Mouse (Mus musculus) left cerebral cortex, adult 18-20 months (tissue): ENCODE data around the gene Arap1. TPM values are rescaled to one million over a fixed set of nuclear protein-coding genes. Genes with fewer than 3 reads are reported as not detected.
A peak's percentile ranks its signal among the peaks of the same experiment; 100 is the strongest.

Experiments
- DNase-seq, 2 experiments: peaks; one replicate each; pipeline ENCODE4 v3.0.0; 2021 to 2022; ENCODE audit warnings: low spot score in 2 of 2, mixed read lengths in 1 of 2
- total RNA-seq, 2 experiments: library from RNA; stranded (reverse); gene quantifications; 2 replicates each; pipeline ENCODE4 v1.2.3; 2021

Arap1 gene
- total RNA-seq, 2 experiments from 2014 or later, result 15.6 to 24.1 TPM

DNA sequence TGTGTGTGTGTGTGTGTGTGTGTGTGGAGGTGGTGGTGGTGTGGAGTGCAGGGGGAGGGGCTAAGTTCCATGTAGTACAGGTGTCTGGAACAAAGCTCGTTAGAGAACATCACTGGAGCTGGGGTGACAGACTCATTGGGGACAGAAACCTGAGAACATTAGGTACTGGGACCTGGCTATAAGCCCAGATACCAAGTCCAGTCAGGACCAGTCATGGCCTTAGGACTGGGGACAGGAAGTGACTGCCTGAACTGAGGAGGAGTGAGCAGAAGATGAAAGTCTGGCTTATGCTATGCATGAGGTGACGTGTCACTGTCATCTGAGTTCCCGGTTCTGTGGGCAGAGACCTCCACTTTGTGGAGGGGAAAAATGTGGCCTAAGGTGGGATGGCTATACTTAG lies 12.5 kb downstream of the Arap1 start:
- no peak for DNase-seq

GRCm38 (mm10) chr7:101361021-101361420 lies 13.2 kb downstream of the Arap1 start:
- no peak for DNase-seq

DNA sequence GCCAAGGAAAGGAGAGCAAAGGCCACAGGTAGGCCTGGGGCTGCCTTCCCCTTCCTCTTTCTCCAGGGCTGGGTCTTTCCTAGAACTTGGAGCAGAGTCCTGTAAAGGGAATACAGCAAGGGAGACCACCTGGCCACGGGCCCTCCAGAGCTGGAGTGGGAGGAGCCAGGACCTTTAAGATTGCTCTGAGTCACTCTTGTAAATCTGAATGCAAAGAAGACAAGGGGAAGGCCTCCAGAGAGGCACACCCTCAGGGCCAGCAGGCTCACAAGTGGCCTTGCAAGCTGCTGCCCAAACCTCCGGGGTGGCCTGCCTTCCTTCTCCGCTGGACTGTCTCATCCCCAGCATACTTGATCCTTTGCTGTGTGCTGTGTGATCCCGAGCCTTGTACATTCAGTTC lies 13.9 kb downstream of the Arap1 start:
- no peak for DNase-seq

GRCm38 (mm10) chr7:101362791-101363191 lies 14.9 kb downstream of the Arap1 start:
- no peak for DNase-seq

DNA sequence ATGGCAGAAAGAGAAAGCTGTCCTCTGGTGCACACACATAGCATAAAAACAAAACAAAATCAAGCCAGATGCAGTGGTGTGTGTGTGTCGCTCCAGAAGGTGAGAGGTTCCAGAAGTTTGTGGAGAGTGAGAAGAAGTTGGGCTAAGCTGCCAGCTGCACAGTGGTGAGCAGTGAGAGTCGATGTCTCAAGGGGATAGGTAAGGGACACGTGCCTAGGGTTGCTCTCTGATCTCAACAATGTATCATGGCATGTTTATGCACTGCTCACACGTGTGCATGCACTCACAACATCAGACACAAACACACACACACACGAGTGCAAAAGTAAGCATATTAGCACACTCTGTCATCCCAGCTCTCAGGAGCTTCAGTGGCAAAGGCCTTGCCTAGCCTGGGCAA lies 16.0 kb downstream of the Arap1 start:
- DNase-seq, result no peak

DNA sequence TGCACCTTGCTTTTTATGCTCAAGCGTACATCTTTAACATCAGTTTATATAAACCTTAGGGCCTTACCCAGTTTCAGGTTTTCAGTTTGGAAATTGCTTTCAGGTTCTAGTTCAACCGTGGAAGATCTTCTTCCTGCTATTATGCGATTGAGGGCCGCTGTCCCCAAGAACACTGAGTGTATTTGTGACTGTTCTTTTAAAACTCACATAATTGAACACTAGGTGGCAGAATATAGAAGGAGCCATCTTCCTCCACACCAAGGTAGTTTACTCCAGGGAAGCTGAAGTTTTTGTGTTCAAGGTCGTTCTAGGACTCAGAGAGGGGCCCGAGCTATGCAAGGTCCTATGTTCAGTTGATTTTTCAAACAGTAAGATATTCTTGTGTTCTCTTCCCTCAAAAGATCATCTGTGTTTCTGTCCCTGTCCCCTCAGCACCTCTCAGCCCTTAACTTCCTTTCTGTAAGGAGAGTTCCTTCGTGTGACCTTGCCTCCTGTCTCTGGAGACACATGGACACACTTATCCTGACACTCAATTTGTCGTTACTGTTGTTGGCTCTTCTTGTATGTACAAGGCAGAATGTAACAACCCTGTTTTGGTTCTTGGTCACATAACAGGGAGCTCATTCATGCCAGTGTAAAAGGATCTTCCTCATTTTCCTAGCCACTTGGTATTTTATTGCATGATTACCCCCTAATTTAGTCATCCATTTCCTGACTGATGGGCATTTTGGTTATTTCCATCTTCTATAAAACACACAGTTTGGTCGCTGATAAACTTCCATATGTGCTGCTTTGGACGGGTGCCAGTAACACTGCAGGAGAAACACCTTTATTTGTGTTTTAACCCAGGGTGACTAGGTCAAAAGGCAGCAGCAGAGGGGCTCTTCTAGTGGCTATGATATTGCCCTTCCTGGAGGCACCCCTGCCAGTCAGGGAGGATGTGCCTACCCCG lies 20.3 kb downstream of the Arap1 start:
- DNase-seq, result no peak

DNA sequence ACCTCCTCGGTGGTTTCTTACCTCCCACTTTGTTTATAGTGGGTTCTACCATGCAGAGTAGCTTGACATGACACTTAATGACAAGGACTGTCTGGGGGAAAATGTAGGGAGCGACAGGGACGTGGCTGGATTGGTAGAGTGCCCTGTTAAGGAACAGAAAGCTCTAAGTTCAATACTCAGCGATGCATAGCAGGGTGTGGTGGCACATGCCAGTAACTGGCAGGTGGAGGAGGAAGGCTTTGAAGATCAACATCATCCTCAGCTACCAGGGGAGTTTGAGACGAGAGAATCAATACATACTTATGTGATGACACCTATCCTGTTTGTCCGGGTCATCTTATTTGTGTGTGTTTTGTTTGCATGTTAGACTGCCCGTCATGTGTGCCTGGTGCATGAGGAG lies 21.8 kb downstream of the Arap1 start:
- DNase-seq, result no peak

GRCm38 (mm10) chr7:101373082-101373481 lies 25.2 kb downstream of the Arap1 start:
- DNase-seq, result no peak

DNA sequence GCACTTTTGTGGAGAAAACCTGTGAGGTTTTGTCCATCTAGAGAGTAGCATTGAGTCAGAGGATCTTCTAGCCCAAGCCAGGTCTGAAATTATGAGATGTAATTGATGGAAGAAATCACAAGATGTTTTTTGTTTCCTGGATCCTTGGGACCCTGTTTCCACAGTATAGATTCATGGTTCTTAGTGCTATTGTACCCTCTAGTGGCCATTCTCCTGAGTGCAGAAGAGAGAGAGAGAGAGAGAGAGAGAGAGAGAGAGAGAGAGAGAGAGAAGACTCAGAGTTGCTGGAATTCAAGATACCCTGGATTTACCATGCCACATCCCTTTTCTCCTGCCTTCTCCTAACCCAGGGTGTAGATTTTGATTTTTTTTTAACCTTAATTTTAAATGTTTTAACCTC lies 26.3 kb downstream of the Arap1 start:
- DNase-seq, result peak; percentile 30 to 47

DNA sequence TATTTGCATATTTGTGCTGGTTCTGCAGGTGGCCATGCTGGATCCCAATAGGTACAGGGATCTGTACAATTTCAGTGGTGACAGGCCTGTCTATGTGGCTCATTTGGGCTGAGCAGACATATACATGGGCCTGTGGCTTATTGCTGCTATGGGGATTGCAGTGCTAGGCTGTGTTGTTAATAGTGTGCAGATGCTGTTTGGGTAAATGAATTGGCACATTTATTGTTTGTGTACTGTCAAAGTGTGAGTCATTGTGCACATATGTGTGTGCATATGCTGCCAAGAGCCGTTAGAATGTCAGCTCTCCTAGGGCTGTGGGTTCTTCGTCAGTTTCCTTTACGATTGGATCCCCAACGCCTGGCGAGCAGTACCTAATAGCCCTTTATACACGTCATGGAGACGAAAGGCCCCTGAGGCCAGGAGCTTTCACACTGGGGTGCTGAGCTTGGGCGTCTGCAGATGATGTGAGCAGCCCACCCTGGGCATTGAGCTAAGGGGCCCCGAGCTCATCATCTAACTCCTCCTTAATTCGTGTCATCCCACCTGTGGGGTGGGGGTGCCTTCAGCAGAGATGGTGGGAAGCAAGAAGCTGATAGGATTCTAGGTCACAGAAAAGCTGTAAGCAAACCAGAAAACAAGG lies 29.0 kb downstream of the Arap1 start:
- DNase-seq, result no peak

- DNase-seq, result no peak
Measured at GRCm38 (mm10) chr7:101377741-101378262, 29.9 kb downstream of the Arap1 start.

DNA sequence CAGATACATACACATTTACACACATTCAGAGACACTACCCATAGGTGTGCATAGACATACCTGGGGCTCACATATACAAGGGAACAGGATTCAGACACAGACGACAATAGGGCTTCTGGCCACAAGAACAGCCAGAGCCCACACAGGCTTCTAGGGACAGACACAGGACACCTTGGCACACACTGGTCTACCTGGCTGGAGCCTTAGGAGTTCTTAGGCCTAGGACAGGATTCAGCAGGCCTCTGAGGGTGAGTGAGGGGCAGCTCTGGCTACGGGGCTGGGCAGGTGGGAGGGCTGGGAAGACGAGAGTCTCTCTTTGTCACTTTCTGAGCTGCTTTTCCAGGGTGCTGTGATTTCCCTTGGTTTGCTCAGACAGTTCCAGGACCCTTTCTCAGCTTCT lies 30.4 kb downstream of the Arap1 start:
- DNase-seq, result no peak

- DNase-seq, result no peak
Measured at GRCm38 (mm10) chr7:101378796-101379465, 31.1 kb downstream of the Arap1 start.

GRCm38 (mm10) chr7:101379732-101380131 lies 31.9 kb downstream of the Arap1 start:
- no peak for DNase-seq

DNA sequence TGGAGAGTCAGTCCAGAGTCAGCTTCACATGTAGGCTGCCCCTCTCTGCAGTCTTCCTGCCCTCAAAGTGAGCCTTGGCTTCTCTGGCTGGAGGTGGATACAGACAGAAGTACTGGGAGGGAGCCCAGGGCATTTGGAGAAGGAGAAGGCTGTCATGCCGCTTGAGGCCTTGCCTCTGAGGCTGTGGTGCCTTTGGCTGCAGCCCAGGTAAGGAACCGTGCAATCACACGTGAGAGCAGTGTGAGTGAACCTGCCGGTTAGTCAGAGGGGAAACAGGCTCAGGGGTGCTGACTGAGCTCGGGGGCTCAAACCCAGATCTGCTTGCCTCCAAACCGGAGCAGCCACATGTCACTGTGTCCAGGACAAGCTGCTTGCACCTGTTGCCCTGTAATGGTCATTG lies 33.6 kb downstream of the Arap1 start:
- DNase-seq, result no peak

DNA sequence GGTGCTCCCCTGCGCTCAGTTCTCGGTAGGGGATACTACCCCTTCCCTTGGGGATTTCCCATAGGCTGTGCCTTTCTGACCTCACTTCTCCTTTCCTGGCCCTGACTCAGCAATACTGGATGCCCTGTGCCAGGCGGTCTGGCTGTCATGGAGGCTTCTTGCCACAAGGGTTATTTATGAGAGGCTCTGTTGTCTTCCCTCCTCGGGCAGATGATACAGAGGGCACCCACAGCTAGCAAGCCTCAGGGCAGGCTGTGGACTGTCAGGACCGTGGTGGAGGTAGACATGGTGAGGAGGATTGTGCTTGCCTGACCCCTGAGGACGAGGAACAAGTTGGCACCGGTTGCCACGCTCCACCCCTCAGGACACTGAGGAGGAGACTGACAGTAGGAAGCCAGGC lies 34.5 kb downstream of the Arap1 start:
- no peak for DNase-seq

GRCm38 (mm10) chr7:101383756-101384155 lies 35.9 kb downstream of the Arap1 start:
- no peak for DNase-seq

GRCm38 (mm10) chr7:101384931-101385330 lies 37.1 kb downstream of the Arap1 start:
- no peak for DNase-seq

DNA sequence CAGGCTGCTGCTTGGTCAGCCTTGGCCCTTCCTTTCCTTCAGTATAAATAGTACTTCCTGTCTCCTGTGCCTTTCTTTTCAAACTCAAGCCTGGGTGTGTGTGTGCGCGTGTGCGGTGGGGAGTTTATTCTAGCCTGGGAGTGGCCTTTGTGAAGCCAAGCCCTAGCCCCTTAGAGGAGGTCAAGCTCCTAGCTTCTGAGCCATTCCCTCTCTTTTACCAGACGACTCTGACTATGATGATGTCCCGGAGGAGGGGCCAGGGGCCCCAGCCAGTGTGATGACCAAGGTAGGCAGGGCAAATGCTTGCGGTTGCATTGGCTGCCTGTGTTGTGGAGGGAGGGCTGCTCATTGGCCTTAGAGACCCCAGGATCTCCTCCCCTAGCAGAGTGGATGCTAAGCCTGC lies 37.5 kb downstream of the Arap1 start:
- no peak for DNase-seq

GRCm38 (mm10) chr7:101385866-101386452 lies 38.1 kb downstream of the Arap1 start:
- DNase-seq, result no peak

GRCm38 (mm10) chr7:101389256-101389655 lies 41.4 kb downstream of the Arap1 start:
- DNase-seq, result no peak
